Mouse (Mus musculus): Measurements from ENCODE around the gene Dnah14. TPM values are rescaled to one million over a fixed set of nuclear protein-coding genes. Genes with fewer than 3 reads are reported as not detected.

Dnah14 gene
- polyA plus RNA-seq, 1 experiment from 2014 or later, result not detected

GRCm38 (mm10) chr1:181560325-181560724 is 16.0 kb upstream of the Dnah14 start:
- H3K27ac ChIP-seq, result no peak overlapping the region
- 93% methylated on average over 6 of the region's 6 CpGs for WGBS (ENCODE audit: missing documents)
- H3K4me3 ChIP-seq (ENCODE audit: inconsistent target), result no peak overlapping the region
- no peaks in the 10 kb centered on the region for H3K36me3 ChIP-seq (ENCODE audit: inconsistent target)
- no peaks in the 10 kb centered on the region for H3K79me2 ChIP-seq (ENCODE audit: inconsistent target)

GRCm38 (mm10) chr1:181560896-181561767 is 15.2 kb upstream of the Dnah14 start:
- Histone ChIP-seq H3K27ac (no peak overlapping the region), H3K79me2 (ENCODE audit: inconsistent target) (no peaks in the 10 kb centered on the region), H3K36me3 (ENCODE audit: inconsistent target) (no peaks in the 10 kb centered on the region), H3K4me3 (ENCODE audit: inconsistent target) (no peak overlapping the region)
- 81% methylated on average over 9 of the region's 9 CpGs for WGBS (ENCODE audit: missing documents)

GRCm38 (mm10) chr1:181561768-181562444 is 14.5 kb upstream of the Dnah14 start:
- Histone ChIP-seq H3K27ac (no peak overlapping the region), H3K36me3 (ENCODE audit: inconsistent target) (no peaks in the 10 kb centered on the region), H3K4me3 (ENCODE audit: inconsistent target) (no peak overlapping the region), H3K79me2 (ENCODE audit: inconsistent target) (no peaks in the 10 kb centered on the region)
- WGBS (ENCODE audit: missing documents), result 83% methylated on average over 8 of the region's 8 CpGs

- no peak overlapping the region for H3K4me3 ChIP-seq (ENCODE audit: inconsistent target)
- H3K79me2 ChIP-seq (ENCODE audit: inconsistent target), result no peaks in the 10 kb centered on the region
- no peaks in the 10 kb centered on the region for H3K36me3 ChIP-seq (ENCODE audit: inconsistent target)
- no peak overlapping the region for H3K27ac ChIP-seq
- WGBS (ENCODE audit: missing documents), result 61% methylated on average over 9 of the region's 9 CpGs
These were observed 6.9 kb upstream of the Dnah14 start for GRCm38 (mm10) chr1:181569447-181569846.

GRCm38 (mm10) chr1:181583152-181583551 is 6.8 kb downstream of the Dnah14 start:
- no peaks in the 10 kb centered on the region for H3K79me2 ChIP-seq (ENCODE audit: inconsistent target)
- no peak overlapping the region for H3K4me3 ChIP-seq (ENCODE audit: inconsistent target)
- 74% methylated on average over 8 of the region's 8 CpGs for WGBS (ENCODE audit: missing documents)
- no peaks in the 10 kb centered on the region for H3K36me3 ChIP-seq (ENCODE audit: inconsistent target)
- no peak overlapping the region for H3K27ac ChIP-seq

- Histone ChIP-seq H3K36me3 (ENCODE audit: inconsistent target) (no peaks in the 10 kb centered on the region), H3K27ac (no peak overlapping the region), H3K4me3 (ENCODE audit: inconsistent target) (no peak overlapping the region), H3K79me2 (ENCODE audit: inconsistent target) (no peaks in the 10 kb centered on the region)
- 95% methylated on average over 4 of the region's 6 CpGs for WGBS (ENCODE audit: missing documents)
These were observed 12.8 kb downstream of the Dnah14 start for GRCm38 (mm10) chr1:181589116-181589515.

- no peaks in the 10 kb centered on the region for H3K79me2 ChIP-seq (ENCODE audit: inconsistent target)
- no peak overlapping the region for H3K27ac ChIP-seq
- no peaks in the 10 kb centered on the region for H3K36me3 ChIP-seq (ENCODE audit: inconsistent target)
- 77% methylated on average over 4 of the region's 4 CpGs for WGBS (ENCODE audit: missing documents)
- no peak overlapping the region for H3K4me3 ChIP-seq (ENCODE audit: inconsistent target)
These were observed 23.0 kb downstream of the Dnah14 start for GRCm38 (mm10) chr1:181599376-181599775.

- Histone ChIP-seq H3K27ac (no peak overlapping the region), H3K4me3 (ENCODE audit: inconsistent target) (no peak overlapping the region), H3K79me2 (ENCODE audit: inconsistent target) (no peaks in the 10 kb centered on the region), H3K36me3 (ENCODE audit: inconsistent target) (no peaks in the 10 kb centered on the region)
- 100% methylated on average over 3 of the region's 3 CpGs for WGBS (ENCODE audit: missing documents)
These were observed 34.8 kb downstream of the Dnah14 start for GRCm38 (mm10) chr1:181611118-181611517.

- Histone ChIP-seq H3K4me3 (ENCODE audit: inconsistent target) (no peak overlapping the region), H3K79me2 (ENCODE audit: inconsistent target) (no peaks in the 10 kb centered on the region)
- 46% methylated on average over 10 of the region's 11 CpGs for WGBS (ENCODE audit: missing documents)
These were observed 39.6 kb downstream of the Dnah14 start for GRCm38 (mm10) chr1:181615866-181616491.

GRCm38 (mm10) chr1:181617332-181617731 is 41.0 kb downstream of the Dnah14 start:
- Histone ChIP-seq H3K36me3 (ENCODE audit: inconsistent target) (no peaks in the 10 kb centered on the region), H3K27ac (no peak overlapping the region), H3K4me3 (ENCODE audit: inconsistent target) (no peak overlapping the region), H3K79me2 (ENCODE audit: inconsistent target) (no peaks in the 10 kb centered on the region)
- 55% methylated on average over 5 of the region's 5 CpGs for WGBS (ENCODE audit: missing documents)

More at GRCm38 (mm10) chr1:181615866-181616491, 39.6 kb downstream of the Dnah14 start:
- H3K27ac ChIP-seq, result no peak overlapping the region
- H3K36me3 ChIP-seq (ENCODE audit: inconsistent target), result no peaks in the 10 kb centered on the region

- H3K79me2 ChIP-seq (ENCODE audit: inconsistent target), result no peaks in the 10 kb centered on the region
- H3K27ac ChIP-seq, result no peak overlapping the region
- WGBS (ENCODE audit: missing documents), result 81% methylated on average over 6 of the region's 6 CpGs
- no peaks in the 10 kb centered on the region for H3K36me3 ChIP-seq (ENCODE audit: inconsistent target)
- no peak overlapping the region for H3K4me3 ChIP-seq (ENCODE audit: inconsistent target)
These were observed 46.9 kb downstream of the Dnah14 start for GRCm38 (mm10) chr1:181623149-181623680.

GRCm38 (mm10) chr1:181624876-181625275 is 48.5 kb downstream of the Dnah14 start:
- 90% methylated on average over 8 of the region's 8 CpGs for WGBS (ENCODE audit: missing documents)
- no peak overlapping the region for H3K27ac ChIP-seq
- H3K36me3 ChIP-seq (ENCODE audit: inconsistent target), result no peaks in the 10 kb centered on the region
- H3K4me3 ChIP-seq (ENCODE audit: inconsistent target), result no peak overlapping the region
- no peaks in the 10 kb centered on the region for H3K79me2 ChIP-seq (ENCODE audit: inconsistent target)

GRCm38 (mm10) chr1:181628276-181628675 is 51.9 kb downstream of the Dnah14 start:
- Histone ChIP-seq H3K4me3 (ENCODE audit: inconsistent target) (no peak overlapping the region), H3K36me3 (ENCODE audit: inconsistent target) (no peaks in the 10 kb centered on the region), H3K27ac (no peak overlapping the region), H3K79me2 (ENCODE audit: inconsistent target) (no peaks in the 10 kb centered on the region)
- 75% methylated on average over 6 of the region's 6 CpGs for WGBS (ENCODE audit: missing documents)

- no peak overlapping the region for H3K4me3 ChIP-seq (ENCODE audit: inconsistent target)
- no peak overlapping the region for H3K27ac ChIP-seq
- whole genome bisulfite sequencing (ENCODE audit: missing documents), result 91% methylated on average over 4 of the region's 4 CpGs
- H3K36me3 ChIP-seq (ENCODE audit: inconsistent target), result no peaks in the 10 kb centered on the region
- no peaks in the 10 kb centered on the region for H3K79me2 ChIP-seq (ENCODE audit: inconsistent target)
These were observed 55.0 kb downstream of the Dnah14 start for GRCm38 (mm10) chr1:181631371-181631770.
